Comparison of ENCODE assay signal across 15 mouse cellular contexts in the genomic region with DNA sequence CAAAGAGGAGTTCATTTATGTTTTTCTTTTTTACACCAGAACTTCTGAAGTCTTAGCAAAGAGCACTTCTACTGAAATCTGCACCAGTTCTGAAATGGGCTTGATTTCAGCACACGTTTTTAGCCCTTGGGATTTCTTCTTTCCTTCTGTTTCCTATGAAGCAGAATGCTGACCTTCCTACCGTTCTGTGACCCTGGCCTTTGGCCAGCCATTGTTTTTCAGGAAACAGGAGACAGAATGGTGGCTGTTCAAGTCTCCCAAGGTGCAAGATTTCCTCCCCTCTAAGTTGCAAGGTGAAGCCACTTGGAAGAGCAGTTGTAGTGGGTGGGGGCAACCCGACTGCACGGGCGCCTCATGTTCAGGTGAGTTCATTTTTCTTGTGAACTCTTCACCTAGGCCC.
A peak's percentile ranks its signal among the peaks of the same experiment; 100 is the strongest.
DNase-seq lines count a peak whose midpoint lies in the region; ATAC-seq and TF ChIP-seq lines count a peak whose summit lies in the region.
"Had no signal": no experiment of that assay in that cellular context is flagged by ENCODE, and none has a peak within 500 bp of the region (broad histone marks: within the 10 kb centered on the region; RNA-seq: fewer than 3 reads in every experiment).

No protein-coding gene starts in this region.

- H3K9me3 ChIP-seq in lung, embryonic 16.5 days (ENCODE audit: control insufficient read depth, low read length): no peaks in the 10 kb centered on the region
- no peaks in the 10 kb centered on the region for H3K9me3 ChIP-seq in heart, embryonic 13.5 days
- no peaks in the 10 kb centered on the region for H3K9me3 ChIP-seq in forebrain, embryonic 16.5 days (ENCODE audit: control insufficient read depth, low read length)
- H3K9me3 ChIP-seq: hindbrain, embryonic 15.5 days; midbrain, embryonic 15.5 days had no signal

- ATAC-seq in lung, embryonic 16.5 days (ENCODE audit: low read depth): no peak
- no peak for ATAC-seq in heart, embryonic 13.5 days (ENCODE audit: extremely low read depth, insufficient number of reproducible peaks, low FRiP score, low TSS enrichment)
- no peak for ATAC-seq in forebrain, embryonic 16.5 days
- ATAC-seq: midbrain, embryonic 15.5 days had no signal

- WGBS in lung, embryonic 16.5 days: 63% methylated on average over 5 of the region's 5 CpGs
- 69% methylated on average over 5 of the region's 5 CpGs for WGBS in heart, embryonic 13.5 days
- 57% methylated on average over 5 of the region's 5 CpGs for WGBS in kidney, adult 2 months
- 83% methylated on average over 5 of the region's 5 CpGs for WGBS in forebrain, embryonic 16.5 days

- 0 out of 2 replicates have a peak, but pooled peaks cover 5% of the 10 kb centered on the region for H3K4me1 ChIP-seq in lung, embryonic 16.5 days (replicated peaks; ENCODE audit: control insufficient read depth, insufficient read depth, low read length)
- H3K4me1 ChIP-seq in heart, embryonic 13.5 days: peaks cover 5% of the 10 kb centered on the region; the same call in 1 of the 2 replicates
- H3K4me1 ChIP-seq in kidney, adult 2 months (ENCODE audit: control insufficient read depth, insufficient read depth, low read length): 0 out of 2 replicates have a peak, but pooled peaks cover 4% of the 10 kb centered on the region
- no peaks in the 10 kb centered on the region for H3K4me1 ChIP-seq in forebrain, embryonic 16.5 days (replicated peaks; ENCODE audit: control insufficient read depth, insufficient read depth, low read length)
- H3K4me1 ChIP-seq: hindbrain, embryonic 15.5 days; midbrain, embryonic 15.5 days had no signal

- TF ChIP-seq POLR2A in kidney, adult 2 months (IDR thresholded peaks at IDR 0.05; ENCODE audit: low read depth, low read length): no peak

- no peaks in the 10 kb centered on the region for H3K36me3 ChIP-seq in lung, embryonic 16.5 days (ENCODE audit: control insufficient read depth, insufficient read depth, low read length)
- H3K36me3 ChIP-seq in heart, embryonic 13.5 days: no peaks in the 10 kb centered on the region
- H3K36me3 ChIP-seq in kidney, adult 2 months (ENCODE audit: control insufficient read depth, insufficient read depth, low read length): no peaks in the 10 kb centered on the region
- no peaks in the 10 kb centered on the region for H3K36me3 ChIP-seq in forebrain, embryonic 16.5 days (ENCODE audit: control insufficient read depth, insufficient read depth)
- H3K36me3 ChIP-seq: hindbrain, embryonic 15.5 days; midbrain, embryonic 15.5 days had no signal

- H3K27ac ChIP-seq in lung, embryonic 16.5 days (ENCODE audit: low read length): peak overlapping the region; percentile 15; the same call in 1 of the 2 replicates
- H3K27ac ChIP-seq in heart, embryonic 13.5 days (replicated peaks): peak overlapping the region; percentile 53
- H3K27ac ChIP-seq in kidney, adult 2 months (ENCODE audit: insufficient read depth, low read depth, low read length): no peak overlapping the region
- H3K27ac ChIP-seq in forebrain, embryonic 16.5 days (ENCODE audit: low read length): no peak overlapping the region
- H3K27ac ChIP-seq: hindbrain, embryonic 15.5 days; midbrain, embryonic 15.5 days had no signal

- no peak overlapping the region for H3K9ac ChIP-seq in lung, embryonic 16.5 days (ENCODE audit: low read length)
- no peak overlapping the region for H3K9ac ChIP-seq in heart, embryonic 13.5 days
- no peak overlapping the region for H3K9ac ChIP-seq in forebrain, embryonic 16.5 days (replicated peaks; ENCODE audit: low read depth, low read length)
- H3K9ac ChIP-seq: hindbrain, embryonic 15.5 days; midbrain, embryonic 15.5 days had no signal

- H3K4me2 ChIP-seq in lung, embryonic 16.5 days (ENCODE audit: low read depth, low read length): no peak overlapping the region
- no peak overlapping the region for H3K4me2 ChIP-seq in heart, embryonic 13.5 days
- H3K4me2 ChIP-seq in forebrain, embryonic 16.5 days (ENCODE audit: low read length): no peak overlapping the region
- H3K4me2 ChIP-seq: hindbrain, embryonic 15.5 days; liver, embryonic 11.5 days; midbrain, embryonic 15.5 days had no signal

- no peak overlapping the region for H3K4me3 ChIP-seq in lung, embryonic 16.5 days (ENCODE audit: low read length)
- no peak overlapping the region for H3K4me3 ChIP-seq in heart, embryonic 13.5 days
- no peak overlapping the region for H3K4me3 ChIP-seq in kidney, adult 2 months (ENCODE audit: insufficient read depth, low read depth, low read length)
- H3K4me3 ChIP-seq in forebrain, embryonic 16.5 days (replicated peaks; ENCODE audit: low read length): no peak overlapping the region
- H3K4me3 ChIP-seq: hindbrain, embryonic 15.5 days; midbrain, embryonic 15.5 days had no signal

- DNase-seq in lung, postnatal 14 days: no peak
- DNase-seq in kidney, adult 2 months: peak; percentile 70
- DNase-seq in kidney, postnatal 4 days: peak; percentile 61 to 69
- no peak for DNase-seq in layer of hippocampus, postnatal 14 days (ENCODE audit: low spot score in 2 of 2)
- DNase-seq in layer of hippocampus, postnatal 25 days (ENCODE audit: extremely low spot score in 1 of 2, low spot score in 1 of 2): no peak
- DNase-seq: cerebellum, adult 9-10 months; embryo, embryonic 11 days; gastrocnemius, postnatal 36 days; lung, postnatal 36 days had no signal

- H3K27me3 ChIP-seq in lung, embryonic 16.5 days (ENCODE audit: control insufficient read depth, insufficient read depth, low read depth, low read length): no peaks in the 10 kb centered on the region
- no peaks in the 10 kb centered on the region for H3K27me3 ChIP-seq in heart, embryonic 13.5 days (replicated peaks)
- H3K27me3 ChIP-seq in kidney, adult 2 months (replicated peaks; ENCODE audit: control insufficient read depth, insufficient read depth, low read length): no peaks in the 10 kb centered on the region
- H3K27me3 ChIP-seq in forebrain, embryonic 16.5 days (replicated peaks; ENCODE audit: control insufficient read depth, insufficient read depth, low read length): no peaks in the 10 kb centered on the region
- H3K27me3 ChIP-seq: hindbrain, embryonic 15.5 days; midbrain, embryonic 15.5 days had no signal

- no peak for TF ChIP-seq CTCF in kidney, adult 2 months (conservative IDR thresholded peaks at IDR 0.05; ENCODE audit: insufficient read depth, insufficient read length, low read depth, low read length)

Comparison
In these comparisons a context has a peak if more than half of its experiments do, and no peak if none do; other contexts are left out.
1. H3K27ac ChIP-seq: peak in lung, embryonic 16.5 days (single experiment) and heart, embryonic 13.5 days (single experiment); none in kidney, adult 2 months (single experiment) and forebrain, embryonic 16.5 days (single experiment).
2. DNase-seq: peak in kidney, adult 2 months (single experiment) and kidney, postnatal 4 days (2 of 2); none in lung, postnatal 14 days (single experiment), layer of hippocampus, postnatal 14 days (0 of 2) and layer of hippocampus, postnatal 25 days (0 of 2).